10 mouse cellular contexts compared by ENCODE assay signal in the genomic region with DNA sequence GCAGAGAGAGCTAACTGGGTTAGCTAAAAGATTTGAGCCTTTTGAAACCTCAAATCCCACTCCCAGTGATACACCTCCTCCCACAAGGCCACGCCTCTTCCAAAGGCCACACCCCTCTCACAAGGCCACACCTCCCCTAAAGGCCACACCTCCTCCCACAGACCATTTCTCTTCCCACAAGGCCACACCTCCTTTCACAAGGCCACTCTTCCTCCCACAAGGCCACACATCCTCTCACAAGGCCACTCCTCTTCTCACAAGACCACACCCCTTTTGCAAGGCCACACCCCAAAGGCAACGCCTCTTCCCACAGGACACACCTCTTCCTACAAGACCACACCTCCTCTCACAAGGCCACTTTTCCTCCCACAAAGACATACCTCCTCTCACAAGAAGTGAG. TPM values are rescaled to one million over a fixed set of nuclear protein-coding genes. Genes with fewer than 3 reads are reported as not detected.
A peak's percentile ranks its signal among the peaks of the same experiment; 100 is the strongest.
DNase-seq lines count a peak whose midpoint lies in the region; ATAC-seq and TF ChIP-seq lines count a peak whose summit lies in the region.
"Had no signal": no experiment of that assay in that cellular context is flagged by ENCODE, and none has a peak within 500 bp of the region (broad histone marks: within the 10 kb centered on the region; RNA-seq: fewer than 3 reads in every experiment).

No protein-coding gene starts in this region.

- H3K36me3 ChIP-seq in liver, adult 2 months (ENCODE audit: control insufficient read depth, insufficient read depth, low read length) = no peaks in the 10 kb centered on the region
- no peaks in the 10 kb centered on the region for H3K36me3 ChIP-seq in liver, embryonic 12.5 days
- H3K36me3 ChIP-seq in spleen, adult 2 months (ENCODE audit: control insufficient read depth, insufficient read depth, low read length) = peaks cover 8% of the 10 kb centered on the region
- no peaks in the 10 kb centered on the region for H3K36me3 ChIP-seq in heart, adult 2 months (ENCODE audit: control insufficient read depth, insufficient read depth, low read length)
- H3K36me3 ChIP-seq in hindbrain, embryonic 12.5 days = no peaks in the 10 kb centered on the region

- WGBS in liver, adult 2 months = 36% methylated on average over 2 of the region's 2 CpGs
- 14% methylated on average over 2 of the region's 2 CpGs for WGBS in liver, embryonic 12.5 days (ENCODE audit: insufficient replicate concordance)
- 62% methylated on average over 2 of the region's 2 CpGs for WGBS in spleen, adult 2 months
- 26% methylated on average over 2 of the region's 2 CpGs for WGBS in heart, adult 2 months
- WGBS in hindbrain, embryonic 12.5 days = 34% methylated on average over 2 of the region's 2 CpGs

- H3K9ac ChIP-seq in liver, adult 2 months (ENCODE audit: low read depth, low read length) = no peak overlapping the region
- H3K9ac ChIP-seq in liver, embryonic 12.5 days = no peak overlapping the region
- no peak overlapping the region for H3K9ac ChIP-seq in heart, adult 2 months (ENCODE audit: low read depth, low read length)
- no peak overlapping the region for H3K9ac ChIP-seq in hindbrain, embryonic 12.5 days

- H3K27me3 ChIP-seq in liver, adult 2 months (ENCODE audit: control insufficient read depth, insufficient read depth, low read length) = peaks cover 5% of the 10 kb centered on the region; the same call in 1 of the 2 replicates
- H3K27me3 ChIP-seq in liver, embryonic 12.5 days (replicated peaks) = peaks cover 62% of the 10 kb centered on the region
- no peaks in the 10 kb centered on the region for H3K27me3 ChIP-seq in spleen, adult 2 months (ENCODE audit: control insufficient read depth, insufficient read depth, low read length)
- peaks cover 6% of the 10 kb centered on the region; the same call in 1 of the 2 replicates for H3K27me3 ChIP-seq in heart, adult 2 months (ENCODE audit: control insufficient read depth, insufficient read depth, low read length)
- peaks cover 12% of the 10 kb centered on the region for H3K27me3 ChIP-seq in hindbrain, embryonic 12.5 days

- TF ChIP-seq CTCF in liver, adult 2 months (IDR thresholded peaks at IDR 0.05; ENCODE audit: low read depth, low read length) = no peak
- no peak for TF ChIP-seq CTCF in brain, embryonic 14.5 days (IDR thresholded peaks at IDR 0.05; ENCODE audit: borderline replicate concordance, extremely low read depth, insufficient read depth, insufficient read length)
- no peak for TF ChIP-seq CTCF in spleen, adult 2 months (IDR thresholded peaks at IDR 0.05; ENCODE audit: extremely low read depth, insufficient read depth, insufficient read length, insufficient replicate concordance)
- no peak for TF ChIP-seq CTCF in heart, adult 2 months (IDR thresholded peaks at IDR 0.05)

- no peaks in the 10 kb centered on the region for H3K9me3 ChIP-seq in liver, embryonic 12.5 days (replicated peaks)
- H3K9me3 ChIP-seq in hindbrain, embryonic 12.5 days (replicated peaks) = no peaks in the 10 kb centered on the region

- ATAC-seq in liver, embryonic 12.5 days = no peak
- no peak for ATAC-seq in hindbrain, embryonic 12.5 days (ENCODE audit: low FRiP score)

- H3K27ac ChIP-seq in liver, adult 2 months (replicated peaks; ENCODE audit: insufficient read depth, low read depth, low read length) = no peak overlapping the region
- H3K27ac ChIP-seq in liver, embryonic 12.5 days = no peak overlapping the region
- H3K27ac ChIP-seq in spleen, adult 2 months (ENCODE audit: insufficient read depth, low read length) = no peak overlapping the region
- H3K27ac ChIP-seq in heart, adult 2 months = no peak overlapping the region
- no peak overlapping the region for H3K27ac ChIP-seq in hindbrain, embryonic 12.5 days

- intact Hi-C loops in heart, adult 2 months (cut with DNase I) = loop anchor here (10.0 kb wide), 1 partner anchor 173 kb away; a partner anchor contains a TSS

- no peak for TF ChIP-seq EP300 in heart, adult 2 months (IDR thresholded peaks at IDR 0.05; ENCODE audit: insufficient read depth, low read depth, low read length)

- H3K79me2 ChIP-seq in liver, adult 2 months (ENCODE audit: control insufficient read depth, insufficient read depth, low read length) = no peaks in the 10 kb centered on the region
- H3K79me2 ChIP-seq in heart, adult 2 months (replicated peaks; ENCODE audit: control insufficient read depth, insufficient read depth, low read length) = no peaks in the 10 kb centered on the region

- H3K4me3 ChIP-seq in liver, adult 2 months (ENCODE audit: insufficient read depth, low read depth, low read length) = no peak overlapping the region
- no peak overlapping the region for H3K4me3 ChIP-seq in liver, embryonic 12.5 days
- H3K4me3 ChIP-seq in spleen, adult 2 months (ENCODE audit: extremely low read depth, insufficient read depth, insufficient read length) = no peak overlapping the region
- H3K4me3 ChIP-seq in heart, adult 2 months = no peak overlapping the region
- no peak overlapping the region for H3K4me3 ChIP-seq in hindbrain, embryonic 12.5 days

- no peak overlapping the region for H3K4me2 ChIP-seq in liver, embryonic 12.5 days
- no peak overlapping the region for H3K4me2 ChIP-seq in hindbrain, embryonic 12.5 days (replicated peaks)

- DNase-seq in liver, adult 2 months (ENCODE audit: extremely low read depth, low read depth, low spot score) = peak; percentile 19
- peak; percentile 99 for DNase-seq in ES-CJ7 (ENCODE audit: low read depth, low spot score)
- peak; percentile 30 for DNase-seq in brain, embryonic 14.5 days (ENCODE audit: low read depth)
- peak; percentile 53 to 60 for DNase-seq in spleen, adult 2 months (ENCODE audit: low read depth in 1 of 2, low spot score in 2 of 2)
- DNase-seq in heart, adult 8-10 months (ENCODE audit: low spot score) = no peak
- DNase-seq in heart, adult 2 months = no peak
- DNase-seq: gastrocnemius, postnatal 36 days had no signal

- TF ChIP-seq POLR2A in liver, adult 2 months (IDR thresholded peaks at IDR 0.05; ENCODE audit: extremely low read depth, insufficient read depth, low read length) = no peak
- TF ChIP-seq POLR2A in brain, embryonic 14.5 days (IDR thresholded peaks at IDR 0.05; ENCODE audit: borderline replicate concordance, extremely low read depth, insufficient read depth, insufficient read length, poor library complexity, severe bottlenecking) = no peak
- TF ChIP-seq POLR2A in spleen, adult 2 months (IDR thresholded peaks at IDR 0.05; ENCODE audit: low read depth, low read length) = no peak
- no peak for TF ChIP-seq POLR2A in heart, adult 2 months (IDR thresholded peaks at IDR 0.05; ENCODE audit: insufficient read depth, low read depth, low read length)

- H3K4me1 ChIP-seq in liver, adult 2 months (ENCODE audit: control insufficient read depth, insufficient read depth, low read length) = no peaks in the 10 kb centered on the region
- H3K4me1 ChIP-seq in liver, embryonic 12.5 days = no peaks in the 10 kb centered on the region
- peaks cover 14% of the 10 kb centered on the region; the same call in 1 of the 2 replicates for H3K4me1 ChIP-seq in spleen, adult 2 months (ENCODE audit: control insufficient read depth, insufficient read depth, insufficient read length)
- no peaks in the 10 kb centered on the region for H3K4me1 ChIP-seq in heart, adult 2 months (ENCODE audit: control insufficient read depth, insufficient read depth, low read length)
- peaks cover 28% of the 10 kb centered on the region for H3K4me1 ChIP-seq in hindbrain, embryonic 12.5 days

RNA-seq across cellular contexts. Expression of a gene that starts 28.9 kb away (rescaled TPM):
- 0.09 and 0.54 TPM in 2 replicates for total RNA-seq in liver, adult 2 months (2014; rRNA removed)
- 0.10 and 0.95 TPM in 2 replicates for polyA plus RNA-seq in liver, adult 2 months (2012; rRNA removed)
- polyA plus RNA-seq in liver, embryonic 12.5 days (2016; fragmentation: Nextera tagmentation; extraction: Ambion mirVana) = 0.19 and 0.20 TPM in 2 replicates
- 1.00 and 2.8 TPM in 2 replicates for polyA plus RNA-seq in brain, embryonic 14.5 days (2012; rRNA removed)
- 14.9 and 18.9 TPM in 2 replicates for polyA plus RNA-seq in spleen, adult 2 months (2012; rRNA removed)
- total RNA-seq in heart, adult 8-10 months (2022) = under 1 TPM in 3 of 4 experiments, not detected in 1; 0.44 to 0.79 (median 0.46) TPM
- total RNA-seq in heart, adult 2 months (2021) = not detected
- polyA plus RNA-seq in heart, adult 2 months (2012; rRNA removed) = 0.06 and 0.33 TPM in 2 replicates
- polyA plus RNA-seq in hindbrain, embryonic 12.5 days (2016; fragmentation: Nextera tagmentation; extraction: Ambion mirVana) = 0.06 and 0.38 TPM in 2 replicates
- total RNA-seq: gastrocnemius, postnatal 36 days had no signal

RNA-seq across cellular contexts. Expression of a gene that starts 34.2 kb away (rescaled TPM):
- total RNA-seq in liver, adult 2 months (2014; rRNA removed) = 0.65 and 1.4 TPM in 2 replicates
- polyA plus RNA-seq in liver, adult 2 months (2012; rRNA removed) = 0.75 and 1.3 TPM in 2 replicates
- polyA plus RNA-seq in liver, embryonic 12.5 days (2016; fragmentation: Nextera tagmentation; extraction: Ambion mirVana) = 0.37 and 0.67 TPM in 2 replicates
- polyA plus RNA-seq in brain, embryonic 14.5 days (2012; rRNA removed) = 119 and 150 TPM in 2 replicates
- polyA plus RNA-seq in spleen, adult 2 months (2012; rRNA removed) = 264 and 351 TPM in 2 replicates
- 1 to 10 TPM; 1.7 to 2.0 (median 1.9) TPM for total RNA-seq in heart, adult 8-10 months (2022)
- total RNA-seq in heart, adult 2 months (2021) = 1 to 10 TPM; 2.1 to 2.7 TPM
- polyA plus RNA-seq in heart, adult 2 months (2012; rRNA removed) = 3.5 and 4.2 TPM in 2 replicates
- 23.0 and 25.6 TPM in 2 replicates for polyA plus RNA-seq in hindbrain, embryonic 12.5 days (2016; fragmentation: Nextera tagmentation; extraction: Ambion mirVana)

RNA-seq across cellular contexts. Expression of a gene that starts 43.5 kb away (rescaled TPM):
- not detected in 2 replicates for total RNA-seq in liver, adult 2 months (2014; rRNA removed)
- polyA plus RNA-seq in liver, adult 2 months (2012; rRNA removed) = not detected in 2 replicates
- polyA plus RNA-seq in liver, embryonic 12.5 days (2016; fragmentation: Nextera tagmentation; extraction: Ambion mirVana) = not detected in 2 replicates
- 0.18 and 0.30 TPM in 2 replicates for polyA plus RNA-seq in brain, embryonic 14.5 days (2012; rRNA removed)
- not detected in 2 replicates for polyA plus RNA-seq in spleen, adult 2 months (2012; rRNA removed)
- not detected for total RNA-seq in heart, adult 8-10 months (2022)
- total RNA-seq in heart, adult 2 months (2021) = not detected
- polyA plus RNA-seq in heart, adult 2 months (2012; rRNA removed) = 0.16 TPM in 1 of 2 replicates, not detected in the other
- polyA plus RNA-seq in hindbrain, embryonic 12.5 days (2016; fragmentation: Nextera tagmentation; extraction: Ambion mirVana) = 0.56 and 0.77 TPM in 2 replicates
- total RNA-seq: gastrocnemius, postnatal 36 days had no signal
- polyA plus RNA-seq: limb, embryonic 11.5 days had no signal

Comparison
In these comparisons a context has a peak if more than half of its experiments do, and no peak if none do; other contexts are left out.
1. DNase-seq: peak in liver, adult 2 months (single experiment), ES-CJ7 (single experiment), brain, embryonic 14.5 days (single experiment) and spleen, adult 2 months (2 of 2); none in heart, adult 8-10 months (single experiment) and heart, adult 2 months (0 of 2).